Mouse (Mus musculus) neural tube, embryonic 14.5 days (tissue): Measurements from ENCODE around the gene Msln. TPM values are rescaled to one million over a fixed set of nuclear protein-coding genes. Genes with fewer than 3 reads are reported as not detected.

ENCODE experiments used
- ATAC-seq: fragments of 200-750 bp; cut with Nextera tagmentation; 2 replicates; pipeline ENCODE4 v1.8.0; 2017; ENCODE audit warnings: low read depth, mild to moderate bottlenecking, moderate TSS enrichment, moderate library complexity
- H3K27ac ChIP-seq: fragments of 300-500 bp; sonication (generic); 2 replicates; pipeline ENCODE4 v1.5.1; 2014; ENCODE audit warnings: low read depth, mild to moderate bottlenecking, control low read depth, low read length, moderate library complexity, mixed read lengths
- H3K27me3 ChIP-seq: fragments of 300-500 bp; sonication (generic); 2 replicates; pipeline ENCODE4 v1.6.1; 2014; ENCODE audit warnings: low read length; ENCODE audit not compliant: control insufficient read depth, insufficient read depth
- H3K36me3 ChIP-seq: fragments of 300-500 bp; sonication (generic); 2 replicates; pipeline ENCODE4 v1.6.1; 2014; ENCODE audit warnings: low read length, mixed read lengths; ENCODE audit not compliant: control insufficient read depth, insufficient read depth
- H3K4me1 ChIP-seq: fragments of 300-500 bp; sonication (generic); 2 replicates; pipeline ENCODE4 v1.6.1; 2014; ENCODE audit warnings: low read length; ENCODE audit not compliant: control insufficient read depth, insufficient read depth
- H3K4me2 ChIP-seq: fragments of 300-500 bp; sonication (generic); 2 replicates; pipeline ENCODE4 v1.6.1; 2014; ENCODE audit warnings: mild to moderate bottlenecking, low read depth, low read length, control low read depth
- H3K4me3 ChIP-seq: fragments of 300-500 bp; sonication (generic); 2 replicates; pipeline ENCODE4 v1.5.1; 2014; ENCODE audit warnings: low read depth, low read length, control low read depth, mixed read lengths
- H3K9ac ChIP-seq: fragments of 300-500 bp; sonication (generic); replicated peaks from 2 replicates; pipeline ENCODE4 v1.6.1; 2014; ENCODE audit warnings: low read depth, mild to moderate bottlenecking, control low read depth, low read length, mixed read lengths
- H3K9me3 ChIP-seq: fragments of 300-500 bp; sonication (generic); 2 replicates; pipeline ENCODE4 v1.6.1; 2016; ENCODE audit warnings: low read length; ENCODE audit not compliant: control insufficient read depth
- WGBS: fragments of 180-500 bp; shearing (Covaris S2); extraction: QIAGEN DNeasy Blood & Tissue Kit; methylation state at CpG from one replicate; pipeline ENCODE4 v1.1.7; 2014; 5-methylcytosine and 5-hydroxymethylcytosine counted together
- polyA plus RNA-seq: library from polyadenylated mRNA; unstranded; fragments of >200 nt; fragmentation: Nextera tagmentation; extraction: Ambion mirVana; gene quantifications from 2 replicates; pipeline ENCODE4 v1.2.1, GENCODE M21; 2014

Gene Msln
- polyA plus RNA-seq, 1 experiment from 2014 or later = not detected

GRCm38 (mm10) chr17:25792615-25793014 is 38.4 kb upstream of the Msln start, which contains the start of gene Fam173a:
TSS of gene Fam173a (minus strand) at chr17:25792901.
- H3K9me3 ChIP-seq = no peaks in the 10 kb centered on the region
- H3K4me2 ChIP-seq = peak within 1 kb of the TSS; percentile 77
- no peaks in the 10 kb centered on the region; the same call in 1 of the 2 replicates for H3K36me3 ChIP-seq
- WGBS = 0% methylated on average over 14 of the region's 14 CpGs
- peak within 1 kb of the TSS; percentile 91 for H3K27ac ChIP-seq
- H3K27me3 ChIP-seq = no peaks in the 10 kb centered on the region
- peak; percentile 52 for ATAC-seq
- peaks cover 34% of the 10 kb centered on the region for H3K4me1 ChIP-seq
- H3K9ac ChIP-seq = peak within 1 kb of the TSS; percentile 78
- H3K4me3 ChIP-seq = peak within 1 kb of the TSS; percentile 75

- no peaks in the 10 kb centered on the region for H3K9me3 ChIP-seq
- under 1% methylated on average over 45 of the region's 45 CpGs for WGBS
- ATAC-seq = peak; percentile 68
- peak overlapping the region; percentile 91 for H3K27ac ChIP-seq
- H3K4me2 ChIP-seq = peak overlapping the region; percentile 77
- H3K4me3 ChIP-seq = peak overlapping the region; percentile 75
- H3K27me3 ChIP-seq = no peaks in the 10 kb centered on the region
- H3K36me3 ChIP-seq = no peaks in the 10 kb centered on the region; the same call in 1 of the 2 replicates
- H3K4me1 ChIP-seq = peaks cover 34% of the 10 kb centered on the region
- peak overlapping the region; percentile 78 for H3K9ac ChIP-seq
Measured at GRCm38 (mm10) chr17:25791843-25792527, 37.8 kb upstream of the Msln start.

- 27% methylated on average over 19 of the region's 19 CpGs for WGBS
- peaks cover 28% of the 10 kb centered on the region for H3K4me1 ChIP-seq
Measured at GRCm38 (mm10) chr17:25791320-25791842, 37.2 kb upstream of the Msln start.

GRCm38 (mm10) chr17:25786781-25787504 is 32.8 kb upstream of the Msln start:
- no peak overlapping the region for H3K9ac ChIP-seq
- WGBS = 95% methylated on average over 9 of the region's 9 CpGs
- ATAC-seq = no peak
- no peak overlapping the region for H3K27ac ChIP-seq
- H3K27me3 ChIP-seq = no peaks in the 10 kb centered on the region
- no peaks in the 10 kb centered on the region for H3K9me3 ChIP-seq
- H3K4me1 ChIP-seq = peaks cover 26% of the 10 kb centered on the region
- peaks cover 11% of the 10 kb centered on the region for H3K36me3 ChIP-seq
- H3K4me2 ChIP-seq = no peak overlapping the region
- no peak overlapping the region for H3K4me3 ChIP-seq

More at GRCm38 (mm10) chr17:25791320-25791842, 37.2 kb upstream of the Msln start:
- H3K27ac ChIP-seq = peak overlapping the region; percentile 91
- peak overlapping the region; percentile 75 for H3K4me3 ChIP-seq
- peak overlapping the region; percentile 77 for H3K4me2 ChIP-seq
- H3K9me3 ChIP-seq = no peaks in the 10 kb centered on the region
- no peaks in the 10 kb centered on the region for H3K27me3 ChIP-seq
- peak overlapping the region; percentile 78 for H3K9ac ChIP-seq
- H3K36me3 ChIP-seq = no peaks in the 10 kb centered on the region; the same call in 1 of the 2 replicates
- ATAC-seq = peak; percentile 0; the same call in 1 of the 2 replicates

GRCm38 (mm10) chr17:25786280-25786679 is 32.1 kb upstream of the Msln start, which contains the start of gene Ccdc78:
TSS of gene Ccdc78 (plus strand) at chr17:25786580.
- Histone ChIP-seq H3K27me3 (no peaks in the 10 kb centered on the region), H3K4me1 (peaks cover 23% of the 10 kb centered on the region), H3K27ac (peak within 1 kb of the TSS; percentile 85), H3K4me3 (peak within 1 kb of the TSS; percentile 77), H3K4me2 (peak within 1 kb of the TSS; percentile 88), H3K9ac (peak within 1 kb of the TSS; percentile 78), H3K36me3 (peaks cover 16% of the 10 kb centered on the region), H3K9me3 (no peaks in the 10 kb centered on the region)
- WGBS = 84% methylated on average over 3 of the region's 3 CpGs
- no peak for ATAC-seq

- Histone ChIP-seq H3K4me3 (peak within 1 kb of the TSS; percentile 77), H3K4me2 (peak within 1 kb of the TSS; percentile 88), H3K4me1 (peaks cover 14% of the 10 kb centered on the region), H3K27me3 (no peaks in the 10 kb centered on the region), H3K36me3 (peaks cover 20% of the 10 kb centered on the region), H3K9ac (peak within 1 kb of the TSS; percentile 78), H3K9me3 (no peaks in the 10 kb centered on the region), H3K27ac (peak within 1 kb of the TSS; percentile 85)
- peak; percentile 81 for ATAC-seq
- WGBS = under 1% methylated on average over 23 of the region's 23 CpGs
Measured at GRCm38 (mm10) chr17:25785281-25785745, 31.1 kb upstream of the Msln start, which contains the start of gene Haghl. TSS of gene Haghl (minus strand) at chr17:25785673.

- H3K36me3 ChIP-seq = peaks cover 20% of the 10 kb centered on the region
- H3K4me1 ChIP-seq = peaks cover 14% of the 10 kb centered on the region
- H3K9ac ChIP-seq = peak overlapping the region; percentile 78
Measured at GRCm38 (mm10) chr17:25783861-25784574, 29.8 kb upstream of the Msln start.

GRCm38 (mm10) chr17:25783086-25783485 is 28.9 kb upstream of the Msln start:
- peaks cover 20% of the 10 kb centered on the region for H3K36me3 ChIP-seq
- peaks cover 14% of the 10 kb centered on the region for H3K4me1 ChIP-seq
- H3K27me3 ChIP-seq = no peaks in the 10 kb centered on the region
- H3K9me3 ChIP-seq = no peaks in the 10 kb centered on the region
- 63% methylated on average over 7 of the region's 7 CpGs for WGBS
- H3K9ac ChIP-seq = no peak overlapping the region
- H3K4me3 ChIP-seq = no peak overlapping the region
- no peak overlapping the region for H3K4me2 ChIP-seq
- no peak for ATAC-seq
- no peak overlapping the region for H3K27ac ChIP-seq

More at GRCm38 (mm10) chr17:25783861-25784574, 29.8 kb upstream of the Msln start:
- Histone ChIP-seq H3K27me3 (no peaks in the 10 kb centered on the region), H3K4me3 (peak overlapping the region; percentile 77), H3K4me2 (peak overlapping the region; percentile 88), H3K9me3 (no peaks in the 10 kb centered on the region), H3K27ac (no peak overlapping the region)
- no peak for ATAC-seq
- 83% methylated on average over 15 of the region's 15 CpGs for WGBS
